28 mouse cellular contexts compared by ENCODE assay signal in genomic region chr3:41210333-41210732, GRCm38 (mm10).
"Had no signal": no experiment of that assay in that cellular context is flagged by ENCODE, and none has a peak within 500 bp of the region (broad histone marks: within the 10 kb centered on the region; RNA-seq: fewer than 3 reads in every experiment).

No protein-coding gene starts in this region.

- H3K36me3 ChIP-seq: heart, embryonic 12.5 days; hindbrain, embryonic 10.5 days; hindbrain, embryonic 12.5 days; intestine, embryonic 15.5 days; limb, embryonic 10.5 days; limb, embryonic 12.5 days; liver, embryonic 13.5 days; liver, embryonic 15.5 days had no signal

- H3K27me3 ChIP-seq: heart, embryonic 12.5 days; hindbrain, embryonic 12.5 days; intestine, embryonic 15.5 days; limb, embryonic 12.5 days; liver, embryonic 13.5 days; liver, embryonic 15.5 days had no signal

- H3K4me2 ChIP-seq: heart, embryonic 12.5 days; hindbrain, embryonic 12.5 days; hindbrain, embryonic 14.5 days; intestine, embryonic 15.5 days; limb, embryonic 12.5 days; liver, embryonic 11.5 days; liver, embryonic 13.5 days; liver, embryonic 15.5 days had no signal

- H3K27ac ChIP-seq: gastrocnemius, adult 2 months; heart, adult 2 months; hindbrain, embryonic 10.5 days; hindbrain, embryonic 12.5 days; hindbrain, embryonic 14.5 days; intestine, embryonic 15.5 days; layer of hippocampus, adult 2 months; left cerebral cortex, adult 2 months; limb, embryonic 10.5 days; limb, embryonic 12.5 days; liver, embryonic 13.5 days; liver, embryonic 15.5 days had no signal

- ATAC-seq: hindbrain, embryonic 16.5 days; inflammation-experienced regulatory T-cells, adult 6 months; intestine, embryonic 15.5 days; intestine, postnatal 0 days; liver, postnatal 0 days had no signal

- DNase-seq: gastrocnemius, adult 2 months; gastrocnemius, postnatal 10 days; gastrocnemius, postnatal 25 days; heart, adult 2 months; heart, postnatal 10 days; heart, postnatal 4 days; kidney, adult 18-20 months; kidney, adult 8-10 months; kidney, postnatal 10 days; kidney, postnatal 25 days; kidney, postnatal 4 days; liver; liver, embryonic 13.5 days; liver, postnatal 0 days had no signal

- H3K9ac ChIP-seq: heart, embryonic 12.5 days; hindbrain, embryonic 12.5 days; hindbrain, embryonic 14.5 days; intestine, embryonic 15.5 days; limb, embryonic 12.5 days; liver, embryonic 13.5 days; liver, embryonic 15.5 days; liver, postnatal 0 days had no signal

- H3K4me3 ChIP-seq: gastrocnemius, adult 2 months; heart, adult 2 months; heart, embryonic 12.5 days; hindbrain, embryonic 10.5 days; hindbrain, embryonic 12.5 days; intestine, embryonic 15.5 days; layer of hippocampus, adult 2 months; left cerebral cortex, adult 2 months; limb, embryonic 10.5 days; limb, embryonic 12.5 days; liver, embryonic 13.5 days; liver, embryonic 15.5 days had no signal

- H3K9me3 ChIP-seq: heart, embryonic 12.5 days; hindbrain, embryonic 10.5 days; hindbrain, embryonic 12.5 days; intestine, embryonic 15.5 days; limb, embryonic 10.5 days; limb, embryonic 12.5 days; liver, embryonic 13.5 days; liver, embryonic 15.5 days had no signal

- H3K4me1 ChIP-seq: heart, embryonic 12.5 days; hindbrain, embryonic 10.5 days; hindbrain, embryonic 12.5 days; intestine, embryonic 15.5 days; liver, embryonic 13.5 days; liver, embryonic 15.5 days had no signal
